8 mouse cellular contexts compared by ENCODE assay signal in genomic region chr12:80084446-80085112, GRCm38 (mm10). TPM values are rescaled to one million over a fixed set of nuclear protein-coding genes. Genes with fewer than 3 reads are reported as not detected.
A peak's percentile ranks its signal among the peaks of the same experiment; 100 is the strongest.
DNase-seq lines count a peak whose midpoint lies in the region; ATAC-seq lines count a peak whose summit lies in the region.

No protein-coding gene starts in this region.

- H3K4me1 ChIP-seq in kidney, embryonic 16.5 days (ENCODE audit: insufficient read depth, low read length): peaks cover 44% of the 10 kb centered on the region
- peaks cover 8% of the 10 kb centered on the region for H3K4me1 ChIP-seq in embryonic facial prominence, embryonic 11.5 days (ENCODE audit: control insufficient read depth, insufficient read depth, low read length)
- H3K4me1 ChIP-seq in heart, embryonic 13.5 days: peaks cover 45% of the 10 kb centered on the region
- peaks cover 74% of the 10 kb centered on the region for H3K4me1 ChIP-seq in liver, embryonic 15.5 days (replicated peaks)
- no peaks in the 10 kb centered on the region for H3K4me1 ChIP-seq in forebrain, embryonic 14.5 days (ENCODE audit: control insufficient read depth, insufficient read depth, low read length)

- H3K4me3 ChIP-seq in kidney, embryonic 16.5 days (ENCODE audit: low read length): no peak overlapping the region
- no peak overlapping the region for H3K4me3 ChIP-seq in embryonic facial prominence, embryonic 11.5 days (ENCODE audit: low read depth, low read length)
- H3K4me3 ChIP-seq in heart, embryonic 13.5 days: no peak overlapping the region
- no peak overlapping the region for H3K4me3 ChIP-seq in liver, embryonic 15.5 days (replicated peaks)
- H3K4me3 ChIP-seq in forebrain, embryonic 14.5 days (ENCODE audit: low read depth, low read length): no peak overlapping the region

- peak; percentile 19; the same call in 1 of the 2 replicates for ATAC-seq in kidney, embryonic 16.5 days (ENCODE audit: low FRiP score, low TSS enrichment)
- no peak for ATAC-seq in embryonic facial prominence, embryonic 11.5 days (replicated peaks; ENCODE audit: insufficient number of reproducible peaks, low FRiP score, low TSS enrichment, low read depth)
- peak; percentile 17; the same call in 1 of the 2 replicates for ATAC-seq in heart, embryonic 13.5 days (ENCODE audit: extremely low read depth, insufficient number of reproducible peaks, low FRiP score, low TSS enrichment)
- ATAC-seq in liver, embryonic 15.5 days (ENCODE audit: insufficient read depth): peak; percentile 14
- no peak for ATAC-seq in forebrain, embryonic 14.5 days

- H3K27ac ChIP-seq in kidney, embryonic 16.5 days (ENCODE audit: low read length): peak overlapping the region; percentile 91
- H3K27ac ChIP-seq in embryonic facial prominence, embryonic 11.5 days (replicated peaks; ENCODE audit: low read depth, low read length): no peak overlapping the region
- peak overlapping the region; percentile 96 for H3K27ac ChIP-seq in heart, embryonic 13.5 days (replicated peaks)
- H3K27ac ChIP-seq in liver, embryonic 15.5 days (replicated peaks): peak overlapping the region; percentile 92
- no peak overlapping the region for H3K27ac ChIP-seq in forebrain, embryonic 14.5 days (ENCODE audit: low read depth, low read length)

- H3K36me3 ChIP-seq in kidney, embryonic 16.5 days (ENCODE audit: insufficient read depth, low read length): no peaks in the 10 kb centered on the region
- no peaks in the 10 kb centered on the region for H3K36me3 ChIP-seq in embryonic facial prominence, embryonic 11.5 days (replicated peaks; ENCODE audit: control insufficient read depth, insufficient read depth, low read depth, low read length)
- no peaks in the 10 kb centered on the region for H3K36me3 ChIP-seq in heart, embryonic 13.5 days
- H3K36me3 ChIP-seq in liver, embryonic 15.5 days (replicated peaks): no peaks in the 10 kb centered on the region
- no peaks in the 10 kb centered on the region for H3K36me3 ChIP-seq in forebrain, embryonic 14.5 days (ENCODE audit: control insufficient read depth, insufficient read depth, low read length)

- no peak overlapping the region for H3K4me2 ChIP-seq in kidney, embryonic 16.5 days (replicated peaks; ENCODE audit: low read depth, low read length)
- H3K4me2 ChIP-seq in embryonic facial prominence, embryonic 11.5 days (ENCODE audit: low read depth, low read length): no peak overlapping the region
- peak overlapping the region; percentile 33; the same call in 1 of the 2 replicates for H3K4me2 ChIP-seq in heart, embryonic 13.5 days
- peak overlapping the region; percentile 25 for H3K4me2 ChIP-seq in liver, embryonic 15.5 days
- H3K4me2 ChIP-seq in forebrain, embryonic 14.5 days (ENCODE audit: low read length): no peak overlapping the region

- 24% methylated on average over 7 of the region's 7 CpGs for WGBS in kidney, embryonic 16.5 days
- 32% methylated on average over 7 of the region's 7 CpGs for WGBS in embryonic facial prominence, embryonic 11.5 days
- WGBS in heart, embryonic 13.5 days: 22% methylated on average over 7 of the region's 7 CpGs
- 26% methylated on average over 7 of the region's 7 CpGs for WGBS in liver, embryonic 15.5 days (ENCODE audit: insufficient replicate concordance)
- 72% methylated on average over 7 of the region's 7 CpGs for WGBS in forebrain, embryonic 14.5 days

- no peaks in the 10 kb centered on the region for H3K27me3 ChIP-seq in kidney, embryonic 16.5 days (ENCODE audit: insufficient read depth, low read length)
- H3K27me3 ChIP-seq in embryonic facial prominence, embryonic 11.5 days (ENCODE audit: control insufficient read depth, insufficient read depth, low read length): no peaks in the 10 kb centered on the region
- H3K27me3 ChIP-seq in heart, embryonic 13.5 days (replicated peaks): no peaks in the 10 kb centered on the region
- H3K27me3 ChIP-seq in liver, embryonic 15.5 days: no peaks in the 10 kb centered on the region
- H3K27me3 ChIP-seq in forebrain, embryonic 14.5 days (replicated peaks; ENCODE audit: control insufficient read depth, insufficient read depth, low read length): no peaks in the 10 kb centered on the region

- no peak for DNase-seq in kidney, postnatal 36 days
- peak; percentile 41 for DNase-seq in embryonic facial prominence, embryonic 11.5 days (ENCODE audit: low spot score)
- DNase-seq in thymus, postnatal 36 days: no peak
- DNase-seq in testis, postnatal 10 days (ENCODE audit: low spot score): no peak
- DNase-seq in forebrain, embryonic 14.5 days (ENCODE audit: low spot score): no peak

- no peaks in the 10 kb centered on the region for H3K9me3 ChIP-seq in kidney, embryonic 16.5 days (ENCODE audit: low read length)
- H3K9me3 ChIP-seq in embryonic facial prominence, embryonic 11.5 days (replicated peaks; ENCODE audit: control insufficient read depth, low read length): no peaks in the 10 kb centered on the region
- no peaks in the 10 kb centered on the region for H3K9me3 ChIP-seq in heart, embryonic 13.5 days
- H3K9me3 ChIP-seq in liver, embryonic 15.5 days (replicated peaks): no peaks in the 10 kb centered on the region
- H3K9me3 ChIP-seq in forebrain, embryonic 14.5 days (replicated peaks; ENCODE audit: control insufficient read depth, low read length): no peaks in the 10 kb centered on the region

- no peak overlapping the region for H3K9ac ChIP-seq in kidney, embryonic 16.5 days (replicated peaks; ENCODE audit: low read length)
- no peak overlapping the region for H3K9ac ChIP-seq in embryonic facial prominence, embryonic 11.5 days (replicated peaks; ENCODE audit: low read length)
- H3K9ac ChIP-seq in heart, embryonic 13.5 days: peak overlapping the region; percentile 58; the same call in 1 of the 2 replicates
- H3K9ac ChIP-seq in liver, embryonic 15.5 days: no peak overlapping the region
- no peak overlapping the region for H3K9ac ChIP-seq in forebrain, embryonic 14.5 days (ENCODE audit: low read length)

RNA-seq across cellular contexts. Expression of gene Zfp36l1, which starts 28.2 kb away (rescaled TPM):
- 130 and 153 TPM in 2 replicates for polyA plus RNA-seq in kidney, embryonic 16.5 days (2015; fragmentation: Nextera tagmentation; extraction: Ambion mirVana)
- polyA plus RNA-seq in embryonic facial prominence, embryonic 11.5 days (2014; fragmentation: Nextera tagmentation; extraction: Ambion mirVana): 154 and 160 TPM in 2 replicates
- polyA plus RNA-seq in heart, embryonic 13.5 days (2015; fragmentation: Nextera tagmentation; extraction: Ambion mirVana): 89.3 and 96.2 TPM in 2 replicates
- 23.7 and 24.5 TPM in 2 replicates for polyA plus RNA-seq in liver, embryonic 15.5 days (2015; fragmentation: Nextera tagmentation; extraction: Ambion mirVana)
- polyA plus RNA-seq in forebrain, embryonic 14.5 days (2014; fragmentation: Nextera tagmentation; extraction: Ambion mirVana): 39.7 and 45.5 TPM in 2 replicates

Comparison
In these comparisons a context has a peak if more than half of its experiments do, and no peak if none do; other contexts are left out.
1. ATAC-seq: peak in kidney, embryonic 16.5 days (single experiment), heart, embryonic 13.5 days (single experiment) and liver, embryonic 15.5 days (single experiment); none in embryonic facial prominence, embryonic 11.5 days (single experiment) and forebrain, embryonic 14.5 days (single experiment).
2. H3K27ac ChIP-seq: peak in kidney, embryonic 16.5 days (single experiment), heart, embryonic 13.5 days (single experiment) and liver, embryonic 15.5 days (single experiment); none in embryonic facial prominence, embryonic 11.5 days (single experiment) and forebrain, embryonic 14.5 days (single experiment).
3. H3K4me2 ChIP-seq: peak in heart, embryonic 13.5 days (single experiment) and liver, embryonic 15.5 days (single experiment); none in kidney, embryonic 16.5 days (single experiment), embryonic facial prominence, embryonic 11.5 days (single experiment) and forebrain, embryonic 14.5 days (single experiment).